Mouse (Mus musculus) C2C12 (cell line): ENCODE results near the gene Zfp618.

Experiments
- CEBPB ChIP-seq: IDR thresholded peaks from one replicate; pipeline ENCODE4 v1.6.1; 2011; ENCODE audit warnings: low read depth, mild to moderate bottlenecking, control low read depth, moderate library complexity
- CTCF ChIP-seq: IDR thresholded peaks from one replicate; pipeline ENCODE4 v1.5.1; 2011; ENCODE audit not compliant: control insufficient read depth, insufficient read depth, insufficient read length
- MAX ChIP-seq: IDR thresholded peaks from one replicate; pipeline ENCODE4 v1.6.1; 2011; ENCODE audit warnings: mild to moderate bottlenecking, control low read depth
- MYOD1 ChIP-seq: IDR thresholded peaks from one replicate; pipeline ENCODE4 v1.6.1; 2011; ENCODE audit warnings: low read depth; ENCODE audit not compliant: control insufficient read depth, insufficient read length
- MYOG ChIP-seq: IDR thresholded peaks from one replicate; pipeline ENCODE4 v1.6.1; 2011; ENCODE audit not compliant: control insufficient read depth, insufficient read length; ENCODE audit errors: extremely low read depth

- no peak for TF ChIP-seq CEBPB
- TF ChIP-seq CTCF = no peak
- TF ChIP-seq MAX = no peak
- TF ChIP-seq MYOG = no peak
- TF ChIP-seq MYOD1 = no peak
Measured at GRCm38 (mm10) chr4:63027451-63027850, 62.1 kb downstream of the Zfp618 start.
